27 mouse cellular contexts compared by ENCODE assay signal in genomic region chr9:80368636-80369035, GRCm38 (mm10).
DNase-seq lines count a peak whose midpoint lies in the region; ATAC-seq lines count a peak whose summit lies in the region.
"Had no signal": no experiment of that assay in that cellular context is flagged by ENCODE, and none has a peak within 500 bp of the region (broad histone marks: within the 10 kb centered on the region; RNA-seq: fewer than 3 reads in every experiment).

No protein-coding gene starts in this region.

- H3K9me3 ChIP-seq in midbrain, embryonic 11.5 days (ENCODE audit: control insufficient read depth, low read length) = no peaks in the 10 kb centered on the region
- no peaks in the 10 kb centered on the region for H3K9me3 ChIP-seq in midbrain, embryonic 15.5 days
- no peaks in the 10 kb centered on the region for H3K9me3 ChIP-seq in hindbrain, embryonic 12.5 days (replicated peaks)
- no peaks in the 10 kb centered on the region for H3K9me3 ChIP-seq in hindbrain, embryonic 10.5 days
- H3K9me3 ChIP-seq: embryonic facial prominence, embryonic 13.5 days; midbrain, embryonic 12.5 days; neural tube, embryonic 15.5 days had no signal

- H3K27ac ChIP-seq in midbrain, embryonic 11.5 days (ENCODE audit: low read depth, low read length) = no peak overlapping the region
- no peak overlapping the region for H3K27ac ChIP-seq in midbrain, embryonic 15.5 days
- no peak overlapping the region for H3K27ac ChIP-seq in hindbrain, embryonic 12.5 days
- no peak overlapping the region for H3K27ac ChIP-seq in hindbrain, embryonic 10.5 days
- H3K27ac ChIP-seq: embryonic facial prominence, embryonic 13.5 days; gastrocnemius, adult 2 months; hindbrain, embryonic 14.5 days; liver, embryonic 14.5 days; midbrain, embryonic 12.5 days; neural tube, embryonic 15.5 days had no signal

- no peak for ATAC-seq in midbrain, embryonic 11.5 days (ENCODE audit: low FRiP score)
- ATAC-seq in midbrain, embryonic 15.5 days (replicated peaks) = no peak
- peak; percentile 58 to 64; a peak in 3 of 4 replicates for ATAC-seq in hematopoietic stem cell, adult 5-6 weeks (replicated peaks in 1 of 2; ENCODE audit: insufficient read depth in 1 of 2, low FRiP score in 2 of 2, low TSS enrichment in 1 of 2, low read depth in 1 of 2, poor library complexity in 2 of 2, severe bottlenecking in 2 of 2)
- no peak for ATAC-seq in hindbrain, embryonic 12.5 days (ENCODE audit: low FRiP score)
- ATAC-seq: forebrain, embryonic 16.5 days; intestine, postnatal 0 days had no signal

- no peak overlapping the region for H3K9ac ChIP-seq in midbrain, embryonic 11.5 days (ENCODE audit: low read length)
- no peak overlapping the region for H3K9ac ChIP-seq in midbrain, embryonic 15.5 days
- H3K9ac ChIP-seq in hindbrain, embryonic 12.5 days = no peak overlapping the region
- H3K9ac ChIP-seq: embryonic facial prominence, embryonic 13.5 days; hindbrain, embryonic 14.5 days; liver, embryonic 14.5 days; lung, embryonic 14.5 days; midbrain, embryonic 12.5 days; neural tube, embryonic 15.5 days had no signal

- no peak overlapping the region for H3K4me2 ChIP-seq in midbrain, embryonic 11.5 days
- H3K4me2 ChIP-seq in midbrain, embryonic 15.5 days = no peak overlapping the region
- no peak overlapping the region for H3K4me2 ChIP-seq in hindbrain, embryonic 12.5 days (replicated peaks)
- H3K4me2 ChIP-seq: embryonic facial prominence, embryonic 13.5 days; hindbrain, embryonic 14.5 days; lung, embryonic 14.5 days; midbrain, embryonic 12.5 days; neural tube, embryonic 15.5 days had no signal

- no peaks in the 10 kb centered on the region for H3K4me1 ChIP-seq in midbrain, embryonic 11.5 days (ENCODE audit: control insufficient read depth, insufficient read depth, low read length)
- H3K4me1 ChIP-seq in midbrain, embryonic 15.5 days = no peaks in the 10 kb centered on the region
- H3K4me1 ChIP-seq in hindbrain, embryonic 12.5 days = no peaks in the 10 kb centered on the region
- no peaks in the 10 kb centered on the region for H3K4me1 ChIP-seq in hindbrain, embryonic 10.5 days (replicated peaks)
- H3K4me1 ChIP-seq: neural tube, embryonic 15.5 days had no signal

- H3K36me3 ChIP-seq in midbrain, embryonic 11.5 days (ENCODE audit: control insufficient read depth, insufficient read depth, low read length) = no peaks in the 10 kb centered on the region
- H3K36me3 ChIP-seq in midbrain, embryonic 15.5 days (replicated peaks) = no peaks in the 10 kb centered on the region
- no peaks in the 10 kb centered on the region for H3K36me3 ChIP-seq in hindbrain, embryonic 12.5 days
- no peaks in the 10 kb centered on the region for H3K36me3 ChIP-seq in hindbrain, embryonic 10.5 days
- H3K36me3 ChIP-seq: embryonic facial prominence, embryonic 13.5 days; midbrain, embryonic 12.5 days; neural tube, embryonic 15.5 days had no signal

- no peak overlapping the region for H3K4me3 ChIP-seq in midbrain, embryonic 11.5 days (ENCODE audit: low read depth, low read length)
- H3K4me3 ChIP-seq in midbrain, embryonic 15.5 days = no peak overlapping the region
- no peak overlapping the region for H3K4me3 ChIP-seq in hindbrain, embryonic 12.5 days
- no peak overlapping the region for H3K4me3 ChIP-seq in hindbrain, embryonic 10.5 days
- H3K4me3 ChIP-seq: embryonic facial prominence, embryonic 13.5 days; gastrocnemius, adult 2 months; midbrain, embryonic 12.5 days; neural tube, embryonic 15.5 days had no signal

- no peaks in the 10 kb centered on the region for H3K27me3 ChIP-seq in midbrain, embryonic 11.5 days (ENCODE audit: control insufficient read depth, insufficient read depth, low read length)
- H3K27me3 ChIP-seq in midbrain, embryonic 15.5 days (replicated peaks) = no peaks in the 10 kb centered on the region
- H3K27me3 ChIP-seq in hindbrain, embryonic 12.5 days = no peaks in the 10 kb centered on the region
- no peaks in the 10 kb centered on the region for H3K27me3 ChIP-seq in hindbrain, embryonic 10.5 days (ENCODE audit: insufficient read depth, poor library complexity, severe bottlenecking)
- H3K27me3 ChIP-seq: embryonic facial prominence, embryonic 13.5 days; midbrain, embryonic 12.5 days; neural tube, embryonic 15.5 days had no signal

- 88% methylated on average over 2 of the region's 2 CpGs for WGBS in midbrain, embryonic 11.5 days
- WGBS in midbrain, embryonic 15.5 days = 77% methylated on average over 2 of the region's 2 CpGs
- 75% methylated on average over 2 of the region's 2 CpGs for WGBS in hindbrain, embryonic 12.5 days
- WGBS in hindbrain, embryonic 10.5 days = 74% methylated on average over 2 of the region's 2 CpGs

- peak; percentile 21 for DNase-seq in midbrain, embryonic 11.5 days (ENCODE audit: low spot score, missing footprints)
- DNase-seq in MEL-GATA-1-ER (ENCODE audit: extremely low read depth, low read depth) = peak; percentile 13
- DNase-seq in right cerebral cortex, adult 18-20 months = no peak
- no peak for DNase-seq in hindbrain, embryonic 10.5 days (ENCODE audit: low spot score)
- DNase-seq: adrenal gland, postnatal 10 days; cerebellum, adult 11 months; cerebellum, adult 9-11 months; gastrocnemius, adult 2 months; heart, postnatal 14 days; kidney, postnatal 14 days; layer of hippocampus, adult 9-11 months; liver; lung, embryonic 14.5 days; lung, postnatal 14 days; retina, postnatal 1 day; right cerebral cortex, postnatal 25 days; thymus, postnatal 14 days had no signal

Comparison
In these comparisons a context has a peak if more than half of its experiments do, and no peak if none do; other contexts are left out.
1. ATAC-seq: peak in hematopoietic stem cell, adult 5-6 weeks (2 of 2); none in midbrain, embryonic 11.5 days (single experiment), midbrain, embryonic 15.5 days (single experiment) and hindbrain, embryonic 12.5 days (single experiment).
2. DNase-seq: peak in midbrain, embryonic 11.5 days (single experiment) and MEL-GATA-1-ER (single experiment); none in right cerebral cortex, adult 18-20 months (single experiment) and hindbrain, embryonic 10.5 days (single experiment).